Mouse (Mus musculus) frontal cortex, adult (tissue): ENCODE measurements around the gene Liph.
"Not testable (repeated sequence)": the region's sequence is repeated elsewhere in the genome, so short reads cannot be mapped to it uniquely, and the experiment has no call there.

ENCODE experiments used
- ATAC-seq: cut with Nextera tagmentation; 2 replicates; pipeline ENCODE4 v1.9.2; 2017; ENCODE audit warnings: mild to moderate bottlenecking, moderate library complexity, mixed read lengths; ENCODE audit not compliant: low TSS enrichment

Liph gene

GRCm38 (mm10) chr16:21995304-21995703, at the start of gene Liph:
Gene Liph, minus strand, starts transcription at chr16:21995663.
- ATAC-seq = 0 out of 2 replicates have a peak, but pooled peaks have one; percentile 13

GRCm38 (mm10) chr16:22043830-22044229, 48.4 kb upstream of the Liph start:
- ATAC-seq = no peak

- ATAC-seq = no peak
These were observed 44.5 kb upstream of the Liph start for GRCm38 (mm10) chr16:22039978-22040377.

GRCm38 (mm10) chr16:22038554-22038953, 43.1 kb upstream of the Liph start:
- ATAC-seq = no peak

GRCm38 (mm10) chr16:22027474-22027873, 32.0 kb upstream of the Liph start:
- no peak for ATAC-seq

GRCm38 (mm10) chr16:22022122-22022521, 26.7 kb upstream of the Liph start:
- ATAC-seq = no peak

GRCm38 (mm10) chr16:22015569-22015968, 20.1 kb upstream of the Liph start:
- ATAC-seq = no peak

- peak; percentile 50 for ATAC-seq
These were observed 14.1 kb upstream of the Liph start for GRCm38 (mm10) chr16:22009596-22009995.

- peak; percentile 100 for ATAC-seq
These were observed 13.7 kb upstream of the Liph start, which contains the start of gene Senp2 for GRCm38 (mm10) chr16:22009099-22009584. Gene Senp2, plus strand, starts transcription at chr16:22009484.

GRCm38 (mm10) chr16:22001606-22002005, 6.1 kb upstream of the Liph start:
- no peak for ATAC-seq

GRCm38 (mm10) chr16:22001172-22001571, 5.7 kb upstream of the Liph start:
- ATAC-seq = no peak

GRCm38 (mm10) chr16:21999941-22000690, 4.7 kb upstream of the Liph start:
- ATAC-seq = no peak

- peak; percentile 77; the same call in 1 of the 2 replicates for ATAC-seq
These were observed 2.6 kb upstream of the Liph start for GRCm38 (mm10) chr16:21998061-21998460.

GRCm38 (mm10) chr16:21996881-21997641, 1.6 kb upstream of the Liph start:
- no peak for ATAC-seq

GRCm38 (mm10) chr16:21996402-21996801, 939 bp upstream of the Liph start:
- ATAC-seq = no peak

GRCm38 (mm10) chr16:21991774-21992173, 3.7 kb downstream of the Liph start:
- no peak for ATAC-seq

- ATAC-seq = not testable (repeated sequence)
These were observed 4.6 kb downstream of the Liph start for GRCm38 (mm10) chr16:21990893-21991292.

- ATAC-seq = no peak
These were observed 7.5 kb downstream of the Liph start for GRCm38 (mm10) chr16:21987956-21988355.

GRCm38 (mm10) chr16:21986191-21986590, 9.3 kb downstream of the Liph start:
- ATAC-seq = no peak

- no peak for ATAC-seq
These were observed 11.4 kb downstream of the Liph start for GRCm38 (mm10) chr16:21984091-21984490.

- ATAC-seq = no peak
These were observed 11.9 kb downstream of the Liph start for GRCm38 (mm10) chr16:21983581-21983980.

GRCm38 (mm10) chr16:21983146-21983545, 12.3 kb downstream of the Liph start:
- ATAC-seq = no peak

GRCm38 (mm10) chr16:21977347-21977746, 18.1 kb downstream of the Liph start:
- ATAC-seq = peak; percentile 81
